Mouse (Mus musculus) layer of hippocampus, postnatal 25 days (tissue): ENCODE results near the gene Cstl1. TPM values are rescaled to one million over a fixed set of nuclear protein-coding genes. Genes with fewer than 3 reads are reported as not detected.
"Not testable (repeated sequence)": the region's sequence is repeated elsewhere in the genome, so short reads cannot be mapped to it uniquely, and the experiment has no call there.

Source experiments
- DNase-seq, 2 experiments: peaks; one replicate each; pipeline ENCODE4 v3.0.0; 2022; ENCODE audit warnings: mixed read lengths in 2 of 2, low spot score in 1 of 2; ENCODE audit errors: extremely low spot score in 1 of 2
- total RNA-seq, 2 experiments: library from RNA; stranded (reverse); gene quantifications; 2 replicates each; pipeline ENCODE4 v1.2.3; 2021

Cstl1 gene
- under 1 TPM in 1 of 2 experiments, not detected in 1; 0.85 TPM for total RNA-seq

DNA sequence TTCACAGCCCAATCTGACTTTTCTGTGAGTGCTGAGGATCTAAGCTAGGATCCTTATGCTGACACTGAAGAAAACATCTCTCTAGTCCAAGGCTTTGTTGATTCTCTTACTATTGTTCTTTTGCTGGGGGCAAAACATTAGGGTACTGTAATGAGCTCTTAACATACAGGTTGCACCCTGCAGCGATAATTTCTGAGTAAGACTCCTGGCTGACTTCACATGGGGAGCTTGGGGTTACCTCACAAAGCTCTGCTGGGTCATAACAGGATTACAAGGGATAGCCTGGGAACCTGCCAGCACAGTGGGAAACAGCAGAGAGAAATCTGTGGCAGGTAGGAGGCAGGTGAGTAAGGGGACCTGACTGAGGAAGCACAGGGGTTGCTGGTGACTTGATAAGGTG, at the start of gene Cstl1:
Gene Cstl1, plus strand, starts transcription at position 301 of the 400 bp plus-strand sequence.
- DNase-seq, result no peak

DNA sequence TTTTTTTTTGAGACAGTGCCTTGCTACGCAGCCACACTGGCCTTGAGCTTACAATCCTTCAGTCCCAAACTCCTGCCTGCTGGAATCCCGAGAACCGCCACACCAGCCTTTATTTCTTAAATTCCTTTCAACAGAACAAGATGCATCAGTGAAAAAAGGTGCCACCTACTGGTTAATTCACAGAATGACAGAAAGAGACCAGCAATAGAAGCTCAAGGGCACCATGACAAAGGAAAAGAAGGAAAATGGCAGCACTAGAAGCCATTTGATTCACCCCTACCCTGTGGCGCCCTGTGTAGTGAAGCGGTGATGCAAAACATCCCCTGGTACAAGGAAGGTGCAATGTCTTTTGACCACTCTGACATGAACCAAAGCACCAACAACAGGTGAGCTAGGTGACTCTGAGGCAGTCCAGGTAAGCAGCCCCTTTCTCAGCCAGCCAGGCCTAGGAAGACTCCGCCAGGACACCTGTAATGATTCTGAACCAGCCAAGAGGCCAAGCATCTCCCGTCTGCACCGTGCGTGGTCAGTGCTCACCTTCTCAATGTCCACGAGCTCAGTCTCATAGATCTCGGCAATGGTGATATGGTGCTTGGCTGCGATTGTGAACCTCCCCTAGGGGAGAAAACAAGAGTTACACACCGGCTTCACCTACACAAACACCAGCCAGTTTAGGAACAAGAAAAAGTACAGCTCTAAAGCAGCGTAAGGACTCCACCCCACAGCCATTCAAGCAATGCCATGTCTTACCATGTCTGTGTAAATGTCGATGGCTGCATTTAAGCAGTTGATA, 43.6 kb upstream of the Cstl1 start:
- DNase-seq, result no peak

DNA sequence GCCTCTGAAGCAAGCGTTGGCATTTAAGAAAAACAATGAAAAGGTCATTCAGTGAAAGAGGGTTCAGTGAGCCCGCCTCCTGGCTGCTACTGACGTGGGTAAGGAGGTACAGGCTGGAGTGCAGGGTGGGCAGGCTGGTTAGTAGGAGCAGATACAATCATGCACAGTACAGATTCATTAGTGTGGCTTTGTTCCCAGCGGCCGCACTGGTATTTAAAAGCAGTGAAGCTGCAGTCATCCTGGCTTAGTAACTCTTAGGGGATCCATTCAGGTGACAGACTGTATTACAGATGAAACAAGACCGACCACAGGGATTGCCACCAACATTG, 43.0 kb upstream of the Cstl1 start:
- DNase-seq, result no peak

DNA sequence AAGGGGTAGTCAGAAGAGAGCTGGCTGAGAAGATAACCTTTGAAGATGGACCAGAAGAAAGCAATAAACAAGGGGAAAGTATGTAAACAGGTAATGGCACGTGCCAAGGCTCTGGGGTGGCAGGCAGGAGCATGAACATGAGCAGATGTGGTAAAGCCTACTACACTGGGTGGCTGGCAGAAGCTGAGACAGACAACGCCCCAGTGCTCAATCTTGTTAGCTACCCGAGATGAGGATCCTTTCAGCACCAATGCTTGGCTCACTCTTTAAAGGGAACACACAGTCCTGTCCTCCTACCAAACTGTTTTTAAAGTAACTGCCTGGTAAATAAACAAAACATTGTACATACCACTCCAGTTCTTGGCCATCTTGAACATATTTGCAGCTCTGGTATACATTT, 37.8 kb upstream of the Cstl1 start:
- no peak for DNase-seq

DNA sequence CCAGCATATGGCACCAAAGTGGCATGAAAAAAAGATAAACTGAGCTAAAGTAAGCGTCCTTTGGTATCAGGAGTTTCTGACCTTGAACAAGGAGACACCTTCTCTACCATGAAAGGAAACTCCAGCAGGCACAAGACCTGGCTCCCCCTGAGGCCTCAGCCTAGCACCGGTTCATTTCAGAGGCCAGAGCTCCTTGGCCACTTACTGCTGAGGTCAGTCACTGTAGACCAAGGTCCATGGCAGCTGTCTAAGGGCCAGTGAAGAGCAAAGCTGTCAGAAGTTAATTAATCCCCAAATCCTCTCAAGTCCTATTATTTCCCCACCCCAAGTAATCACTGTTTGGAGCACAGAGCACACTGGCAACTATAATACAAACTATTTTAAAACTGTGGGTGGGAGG, 33.1 kb upstream of the Cstl1 start:
- no peak for DNase-seq

DNA sequence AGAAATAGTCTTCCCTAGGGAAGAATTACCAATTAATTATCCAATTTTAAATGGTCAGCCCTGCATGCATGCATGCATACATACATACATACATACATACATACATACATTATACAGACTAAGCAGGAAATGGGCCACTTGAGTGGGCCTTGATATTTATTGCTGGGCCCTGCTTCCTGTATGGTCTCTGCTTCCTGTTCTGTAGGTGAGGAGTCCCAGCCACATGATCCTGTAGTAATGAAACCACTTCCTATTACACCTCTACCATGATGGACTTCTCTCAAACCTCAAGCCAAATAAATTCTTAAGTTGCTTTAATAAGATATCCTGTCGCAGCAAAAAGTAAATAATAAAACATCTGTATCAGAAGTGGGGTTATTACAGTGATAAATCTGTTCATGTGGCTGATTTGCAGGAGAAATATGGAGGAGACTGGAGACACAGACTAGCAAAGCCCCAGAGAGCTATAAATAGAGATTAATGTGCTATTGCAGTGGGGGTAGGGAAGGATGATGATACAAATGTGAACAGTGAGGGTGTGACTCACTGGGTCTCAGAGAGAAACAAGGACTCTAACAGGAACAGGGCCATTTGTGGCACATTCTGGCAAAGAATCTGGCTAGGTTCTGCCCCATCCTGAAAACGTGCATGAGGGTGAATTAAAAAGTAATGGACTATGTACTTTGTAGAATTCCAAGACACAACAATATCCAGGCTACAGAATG, 30.7 kb upstream of the Cstl1 start:
- no peak for DNase-seq

DNA sequence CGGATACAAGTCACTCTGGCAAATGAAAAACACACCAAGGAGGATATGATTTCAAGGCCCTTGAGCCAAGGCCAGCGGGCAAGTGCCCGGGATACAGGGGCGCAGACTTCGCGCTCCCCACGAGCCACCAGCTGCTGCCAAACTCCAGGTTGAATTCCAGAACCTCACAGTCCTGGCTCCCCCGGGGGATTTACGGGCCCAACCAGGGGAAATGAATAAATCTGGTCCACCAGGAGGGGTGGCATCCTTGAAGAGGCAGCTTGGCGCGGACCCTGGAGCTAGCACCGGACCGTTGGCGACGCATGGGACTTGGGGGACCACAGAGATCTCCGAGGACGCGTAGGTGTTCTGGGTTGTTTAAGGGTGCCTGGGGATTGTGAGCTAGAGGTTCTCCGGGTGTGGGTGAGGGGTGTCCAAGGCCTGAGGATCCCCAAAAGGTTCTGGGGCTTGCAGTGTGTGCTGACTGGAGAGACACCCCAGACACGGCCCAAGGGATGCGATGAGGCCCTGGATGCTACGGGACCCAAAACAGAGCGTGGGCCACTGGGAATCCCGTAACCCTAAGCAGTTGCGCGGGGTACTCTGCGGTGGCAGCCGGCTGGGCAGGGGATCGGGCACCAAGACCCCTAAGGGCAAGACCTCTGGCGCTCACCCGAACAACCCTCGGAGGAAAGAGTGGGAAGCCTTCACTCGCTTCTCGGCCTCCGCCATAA, 18.4 kb upstream of the Cstl1 start:
- DNase-seq, result peak; percentile 19 to 27

DNA sequence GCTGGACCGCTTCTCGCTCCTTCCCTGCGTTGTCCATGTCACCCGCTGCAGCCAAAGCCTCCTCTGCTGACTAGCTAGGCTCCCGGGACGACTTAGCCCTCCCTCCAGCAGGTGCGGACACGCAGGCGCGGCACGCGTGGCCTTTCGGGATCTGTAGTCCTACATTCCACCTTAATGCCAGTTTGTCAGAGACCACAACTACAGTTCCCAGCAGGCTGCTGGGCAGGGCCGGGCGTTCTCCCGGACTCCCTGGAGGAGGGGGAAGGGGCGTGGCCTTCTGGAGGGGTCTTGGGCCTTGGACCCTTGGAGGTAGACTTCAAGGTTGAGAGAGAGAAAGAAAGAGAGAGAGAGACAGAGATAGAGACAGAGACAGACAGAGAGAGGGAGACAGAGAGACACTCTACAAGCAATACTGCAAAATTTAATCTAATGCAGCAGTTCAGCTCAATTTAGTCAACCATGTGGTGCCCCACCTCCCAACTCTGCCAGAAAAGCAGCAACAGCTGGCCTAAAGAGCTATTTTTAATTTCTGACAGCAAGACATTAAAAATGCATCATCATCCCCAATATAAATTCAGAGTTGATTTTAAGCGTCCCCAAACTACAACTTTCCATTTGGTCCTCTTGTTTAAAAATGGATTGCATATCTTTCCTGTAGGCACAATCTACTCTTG, 17.7 kb upstream of the Cstl1 start, which contains the start of gene Napb:
Gene Napb, minus strand, starts transcription at position 141 of the 674 bp plus-strand sequence.
- peak; percentile 84 to 90 for DNase-seq

DNA sequence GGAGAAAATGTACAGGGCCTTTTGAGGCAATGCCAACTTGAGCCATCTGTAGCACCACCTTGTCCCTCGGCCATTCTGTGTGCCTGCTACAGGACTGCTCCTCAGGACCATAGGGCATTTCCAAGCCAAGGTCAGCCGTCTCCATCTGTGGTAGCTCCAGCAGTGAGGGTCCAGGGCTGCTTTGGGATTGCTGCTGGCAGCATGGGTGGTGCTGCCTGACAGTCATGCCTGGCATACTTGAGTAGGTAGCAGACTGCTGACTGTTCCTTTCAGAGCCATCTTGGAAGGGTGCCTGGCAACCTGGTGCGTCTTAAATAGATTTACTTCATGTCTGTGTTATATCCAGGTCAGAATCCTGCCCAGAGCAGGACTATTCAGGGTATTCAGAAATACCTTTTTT, 7.2 kb upstream of the Cstl1 start:
- DNase-seq, result no peak

DNA sequence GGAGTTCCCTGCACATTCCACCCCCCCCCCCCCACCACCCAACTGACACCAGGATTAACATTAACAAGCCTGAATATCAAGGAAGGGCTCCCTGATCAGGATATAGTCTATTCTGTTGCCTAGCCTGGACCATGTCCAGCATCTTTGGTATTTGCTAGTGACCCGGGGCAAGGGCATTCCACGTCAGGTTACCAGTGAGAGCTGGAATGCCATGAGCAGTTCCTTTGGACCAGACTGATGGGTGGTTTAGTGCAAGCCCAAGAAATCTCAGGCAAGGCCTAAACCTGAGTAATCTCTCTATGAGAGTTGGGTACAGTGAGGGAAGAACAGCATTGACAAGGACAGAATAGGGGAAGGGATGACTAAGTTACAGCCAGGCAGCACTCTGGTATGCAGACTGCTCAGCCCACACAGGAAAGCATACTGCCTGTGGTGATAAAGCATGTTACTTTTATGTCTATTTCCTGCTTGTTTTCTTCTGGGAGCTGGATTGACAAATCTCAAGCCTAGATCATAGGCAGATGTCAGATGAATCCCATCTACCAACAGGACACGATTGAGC, 6.2 kb upstream of the Cstl1 start:
- no peak for DNase-seq

DNA sequence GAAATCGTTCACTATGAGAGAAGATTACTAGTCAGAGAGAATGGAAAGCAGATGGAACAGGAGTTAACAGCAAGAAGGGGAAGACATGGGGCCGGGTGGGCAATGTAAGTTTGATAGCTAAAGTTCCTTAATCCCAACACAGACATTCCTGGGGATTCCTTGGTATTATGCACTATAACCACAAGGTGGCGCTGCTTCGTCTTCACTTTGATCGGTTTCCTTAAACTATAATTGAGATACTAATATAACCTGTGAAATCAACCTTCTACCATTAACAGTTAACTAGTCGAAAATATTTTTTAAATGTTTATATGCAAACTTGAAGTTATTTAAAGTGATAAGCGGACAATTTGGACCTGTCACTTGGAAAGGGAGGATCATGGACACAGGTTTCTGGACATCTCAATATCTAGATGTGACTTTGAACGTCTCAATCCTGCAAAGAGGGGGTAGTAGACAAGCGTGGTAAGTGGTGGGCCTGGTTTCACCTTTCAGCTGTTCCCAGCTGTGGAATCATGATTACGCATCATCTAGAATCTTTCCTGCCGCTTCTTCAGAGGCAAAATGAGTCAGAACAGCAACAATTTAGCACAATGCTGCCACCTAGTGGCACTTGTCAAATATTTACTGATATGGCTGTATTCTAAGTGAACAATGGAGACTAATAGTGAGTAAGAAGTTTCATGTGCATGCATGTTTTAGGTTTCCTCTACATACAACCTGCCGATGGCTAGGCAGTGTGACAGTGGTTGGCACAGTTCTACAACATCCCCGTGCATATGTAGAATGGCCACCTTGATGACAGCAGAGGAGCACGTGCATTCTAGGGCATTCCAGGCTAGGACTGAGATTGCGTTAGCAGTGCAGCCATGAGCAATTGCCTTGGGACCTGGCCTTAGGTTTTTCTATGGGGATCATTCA, 2.0 kb downstream of the Cstl1 start:
- peak; percentile 42 to 73 for DNase-seq

DNA sequence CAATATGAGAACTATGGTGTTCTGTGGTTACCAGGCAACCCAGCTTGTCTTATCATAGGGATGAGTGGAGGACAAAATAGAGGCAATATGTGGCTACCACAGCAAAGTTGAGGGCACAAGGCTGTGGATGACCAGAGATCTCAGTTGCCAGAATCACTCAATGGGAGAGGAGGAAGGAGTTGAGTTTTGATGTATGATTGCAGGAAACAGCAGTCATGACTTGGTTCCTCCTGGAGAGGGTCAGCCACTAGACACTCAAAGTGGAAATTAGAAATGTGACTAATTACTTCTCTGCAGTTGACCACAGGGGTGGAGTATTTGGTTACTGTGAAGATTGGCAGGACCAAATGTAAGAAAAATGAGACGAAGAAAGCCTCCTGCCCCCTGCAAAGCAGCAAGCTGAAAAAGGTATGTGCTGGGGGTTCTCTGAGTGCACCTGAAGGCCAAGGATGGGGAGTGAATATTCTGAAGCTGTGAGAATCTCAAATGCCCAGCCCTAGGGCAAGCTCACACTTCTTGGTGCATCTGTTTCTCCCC, 4.2 kb downstream of the Cstl1 start:
- no peak for DNase-seq

DNA sequence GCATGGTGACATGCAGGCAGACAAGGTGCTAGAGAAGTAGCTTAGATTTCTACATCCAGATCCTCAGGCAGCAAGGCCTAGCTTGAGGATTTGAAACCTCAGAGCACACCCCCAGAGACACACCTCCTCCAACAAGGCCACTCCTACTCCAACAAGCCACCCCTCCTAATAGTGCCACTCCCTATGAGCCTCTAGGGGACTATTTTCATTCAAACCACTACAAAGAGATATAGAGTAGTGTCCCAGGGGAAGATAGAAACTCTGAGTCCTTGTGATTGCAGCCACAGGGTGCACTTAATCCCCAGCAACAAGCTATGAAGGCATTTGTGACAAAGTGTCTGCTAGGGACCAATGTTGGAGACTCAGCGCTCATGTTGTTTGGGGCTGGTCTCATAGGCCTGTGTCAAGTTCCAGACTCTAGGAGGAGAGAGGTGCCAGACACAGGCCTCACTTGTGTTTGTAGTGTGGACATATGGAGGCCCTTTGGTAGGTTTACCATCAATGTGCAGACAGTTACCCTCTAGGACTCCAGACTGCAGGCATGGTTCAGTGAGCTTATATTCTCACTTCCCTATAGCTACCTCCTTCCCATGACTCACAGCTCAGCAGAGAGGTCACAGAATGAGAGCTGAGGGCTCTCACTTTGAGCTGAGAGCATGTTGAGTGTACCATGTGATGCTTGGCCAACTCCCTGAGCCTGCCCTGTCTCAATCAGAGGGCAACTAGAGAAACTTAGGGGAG, 13.7 kb downstream of the Cstl1 start:
- DNase-seq, result no peak

DNA sequence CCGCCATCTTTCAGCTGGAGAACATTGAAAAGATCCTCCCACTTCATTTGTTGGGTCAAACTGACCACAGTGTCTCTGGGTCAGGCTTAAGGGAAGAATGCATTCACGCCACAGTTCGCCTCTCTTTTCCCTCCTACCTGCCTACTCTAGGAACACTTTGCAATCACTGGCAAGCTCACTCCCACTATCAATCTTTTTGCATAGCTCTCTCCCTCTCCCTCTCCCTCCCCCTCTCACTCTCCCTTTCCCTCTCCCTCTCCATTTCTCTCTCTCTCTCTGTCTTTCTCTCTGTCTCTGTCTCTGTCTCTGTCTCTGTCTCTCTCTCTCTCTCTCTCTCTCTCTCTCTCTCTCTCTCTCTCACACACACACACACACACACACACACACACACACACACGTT, 21.2 kb downstream of the Cstl1 start, which contains the start of gene Cst11:
Gene Cst11, minus strand, starts transcription at position 101 of the 400 bp plus-strand sequence.
- not testable (repeated sequence) for DNase-seq

DNA sequence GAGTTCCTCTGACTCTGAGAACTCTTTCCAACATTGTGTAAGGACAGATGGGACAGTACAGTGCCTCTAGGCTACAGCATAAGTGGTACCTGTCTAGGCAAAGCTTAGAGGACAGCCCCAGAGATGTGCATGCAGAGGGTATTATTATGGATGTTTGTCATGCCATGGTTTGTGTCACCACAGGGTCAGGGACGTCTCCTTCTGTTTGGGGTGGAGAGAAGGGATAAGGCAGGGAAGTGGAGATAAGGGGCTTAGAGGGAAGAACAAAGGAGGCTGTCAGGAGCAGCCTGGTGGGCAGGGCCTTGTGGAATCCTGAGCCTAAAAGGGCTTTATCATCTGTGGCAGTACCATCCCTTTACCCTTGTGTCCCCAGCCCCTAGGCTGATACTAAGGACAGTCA, 31.6 kb downstream of the Cstl1 start, which contains the start of gene 8030411F24Rik:
Gene 8030411F24Rik, plus strand, starts transcription at position 301 of the 400 bp plus-strand sequence.
- no peak for DNase-seq

DNA sequence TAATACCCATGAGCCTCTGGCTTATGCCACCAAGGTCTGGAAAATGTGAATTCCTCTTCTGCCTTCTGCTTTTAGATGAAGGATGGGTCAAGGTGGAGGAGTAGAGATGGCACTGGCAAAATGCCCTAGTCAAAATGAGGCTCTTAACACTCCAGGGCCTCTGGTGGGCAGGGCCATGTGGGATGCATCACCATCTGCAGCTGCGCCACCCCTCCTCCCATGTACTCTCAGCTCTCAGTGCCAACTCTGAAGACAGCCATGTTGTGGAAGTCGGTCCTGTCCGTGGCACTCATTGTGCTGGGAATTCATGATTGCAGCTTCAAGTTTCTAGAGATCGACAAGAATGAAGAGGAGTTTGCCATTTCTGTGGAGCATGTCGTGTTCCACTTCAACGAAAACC, 39.0 kb downstream of the Cstl1 start, which contains the start of gene Cst12:
Gene Cst12, plus strand, starts transcription at position 220 of the 400 bp plus-strand sequence.
- no peak for DNase-seq

DNA sequence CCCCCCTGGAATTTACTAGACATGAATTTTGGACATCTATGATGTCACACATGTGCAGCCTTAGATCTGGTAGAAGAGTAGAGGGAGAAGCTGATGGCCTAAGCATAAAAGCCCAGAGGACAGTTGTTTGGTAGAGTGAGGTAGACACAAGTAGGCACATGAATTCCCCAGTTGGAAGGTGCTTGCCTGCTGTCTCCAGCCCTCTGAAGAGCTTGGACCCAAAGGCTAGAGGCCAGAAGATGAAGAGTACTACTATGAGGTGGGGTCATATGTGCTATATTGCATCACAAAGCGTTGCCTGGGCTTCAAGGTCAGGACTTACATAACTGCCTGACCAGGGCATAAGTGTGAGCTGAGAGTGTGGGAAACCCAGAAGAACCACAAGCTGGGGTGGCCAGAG, 48.3 kb downstream of the Cstl1 start, which contains the start of gene Cst8:
Gene Cst8, plus strand, starts transcription at position 301 of the 400 bp plus-strand sequence.
- no peak for DNase-seq

DNA sequence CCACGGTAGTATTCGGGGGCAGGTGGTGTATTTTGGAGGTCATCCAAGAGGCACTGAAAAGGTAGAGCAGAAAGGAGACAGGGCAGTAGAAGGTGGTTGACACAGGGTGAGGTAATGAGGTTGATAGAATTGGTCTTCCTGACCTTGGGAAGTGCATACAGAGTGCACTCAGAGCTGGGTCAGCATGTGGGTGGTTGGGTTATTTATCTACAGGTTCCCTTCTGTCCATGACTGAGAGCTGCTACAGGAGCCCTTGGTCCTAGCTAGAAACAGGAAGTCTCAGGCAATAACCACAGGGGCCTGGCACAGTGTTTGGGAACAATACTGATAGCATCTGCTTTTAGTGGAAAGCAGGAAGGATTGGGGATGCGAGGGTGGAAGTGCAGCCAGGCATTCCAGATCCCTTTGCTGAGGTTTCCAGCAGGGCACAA, 51.3 kb downstream of the Cstl1 start:
- peak in 1 of 2 experiments; percentile 10 for DNase-seq
